Mouse (Mus musculus) liver, adult 2 months (tissue): ENCODE data around the gene Pskh1. TPM values are rescaled to one million over a fixed set of nuclear protein-coding genes. Genes with fewer than 3 reads are reported as not detected.

ENCODE experiments used
- DNase-seq: peaks from one replicate; pipeline ENCODE4 v3.0.0-alpha.2; 2011; ENCODE audit warnings: low read depth, low spot score; ENCODE audit errors: extremely low read depth
- H3K27ac ChIP-seq: fragments of 200-500 bp; replicated peaks from 2 replicates; pipeline ENCODE4 v1.5.1; 2012; ENCODE audit warnings: low read depth, mild to moderate bottlenecking, control low read depth, inconsistent platforms, low read length; ENCODE audit not compliant: insufficient read depth
- H3K27me3 ChIP-seq: fragments of 200-500 bp; 2 replicates; pipeline ENCODE4 v1.6.1; 2012; ENCODE audit warnings: mild to moderate bottlenecking, moderate library complexity, low read length, inconsistent platforms; ENCODE audit not compliant: control insufficient read depth, insufficient read depth
- H3K36me3 ChIP-seq: fragments of 200-500 bp; 2 replicates; pipeline ENCODE4 v1.6.1; 2012; ENCODE audit warnings: low read length, inconsistent platforms; ENCODE audit not compliant: control insufficient read depth, insufficient read depth
- H3K4me1 ChIP-seq: fragments of 200-500 bp; 2 replicates; pipeline ENCODE4 v1.6.1; 2011; ENCODE audit warnings: low read length; ENCODE audit not compliant: control insufficient read depth, insufficient read depth
- H3K4me3 ChIP-seq: fragments of 200-500 bp; 2 replicates; pipeline ENCODE4 v1.5.1; 2011; ENCODE audit warnings: low read depth, mild to moderate bottlenecking, control low read depth, low read length, moderate library complexity; ENCODE audit not compliant: insufficient read depth
- H3K79me2 ChIP-seq: fragments of 200-500 bp; 2 replicates; pipeline ENCODE4 v1.6.1; 2012; ENCODE audit warnings: inconsistent platforms, mild to moderate bottlenecking, low read length, moderate library complexity; ENCODE audit not compliant: control insufficient read depth, insufficient read depth
- H3K9ac ChIP-seq: fragments of 200-500 bp; 2 replicates; pipeline ENCODE4 v1.6.1; 2012; ENCODE audit warnings: low read depth, mild to moderate bottlenecking, control low read depth, inconsistent platforms, low read length
- CTCF ChIP-seq: fragments of 200-500 bp; IDR thresholded peaks from 2 replicates; pipeline ENCODE4 v1.5.1; 2011; ENCODE audit warnings: low read depth, low read length, control low read depth
- POLR2A ChIP-seq: fragments of 200-500 bp; IDR thresholded peaks from 2 replicates; pipeline ENCODE4 v1.6.1; 2011; ENCODE audit warnings: low read length, control low read depth; ENCODE audit not compliant: insufficient read depth; ENCODE audit errors: extremely low read depth
- WGBS: fragments of 180-500 bp; shearing (Covaris S2); methylation state at CpG from one replicate; pipeline ENCODE4 v1.1.7; 2018; 5-methylcytosine and 5-hydroxymethylcytosine counted together
- polyA plus RNA-seq: library from polyadenylated mRNA; depleted of rRNA; stranded (reverse); fragments of >200 nt; gene quantifications from 2 replicates; pipeline ENCODE4 v1.2.3, GENCODE M21; 2012
- total RNA-seq: library from RNA; depleted of rRNA; stranded (reverse); fragments of >200 nt; gene quantifications from 2 replicates; pipeline ENCODE4 v1.2.3, GENCODE M21; 2014

The Pskh1 gene
- total and polyA plus RNA-seq, 2 experiments = 19.0 to 37.9 TPM

- Histone ChIP-seq H3K27me3 (no peaks in the 10 kb centered on the region), H3K9ac (no peak within 1 kb of the TSS), H3K79me2 (no peaks in the 10 kb centered on the region), H3K27ac (no peak within 1 kb of the TSS), H3K36me3 (no peaks in the 10 kb centered on the region; the same call in 1 of the 2 replicates), H3K4me1 (peaks cover 3% of the 10 kb centered on the region; the same call in 1 of the 2 replicates), H3K4me3 (no peak within 1 kb of the TSS)
- no peak for TF ChIP-seq POLR2A
- no peak for TF ChIP-seq CTCF
- no peak for DNase-seq
- 93% methylated on average over 2 of the region's 2 CpGs for WGBS
Observed at GRCm38 (mm10) chr8:105933762-105934161, 33.5 kb downstream of the Pskh1 start, which contains the start of gene Ctrl. TSS of gene Ctrl (minus strand) at chr8:105933862.

GRCm38 (mm10) chr8:105935105-105935504 is 34.9 kb downstream of the Pskh1 start:
- Histone ChIP-seq H3K79me2 (no peaks in the 10 kb centered on the region), H3K27me3 (no peaks in the 10 kb centered on the region), H3K9ac (no peak overlapping the region), H3K4me3 (no peak overlapping the region), H3K27ac (no peak overlapping the region), H3K4me1 (peaks cover 3% of the 10 kb centered on the region; the same call in 1 of the 2 replicates), H3K36me3 (peaks cover 3% of the 10 kb centered on the region; the same call in 1 of the 2 replicates)
- 81% methylated on average over 6 of the region's 6 CpGs for WGBS
- DNase-seq = no peak
- TF ChIP-seq CTCF = no peak
- no peak for TF ChIP-seq POLR2A

DNA sequence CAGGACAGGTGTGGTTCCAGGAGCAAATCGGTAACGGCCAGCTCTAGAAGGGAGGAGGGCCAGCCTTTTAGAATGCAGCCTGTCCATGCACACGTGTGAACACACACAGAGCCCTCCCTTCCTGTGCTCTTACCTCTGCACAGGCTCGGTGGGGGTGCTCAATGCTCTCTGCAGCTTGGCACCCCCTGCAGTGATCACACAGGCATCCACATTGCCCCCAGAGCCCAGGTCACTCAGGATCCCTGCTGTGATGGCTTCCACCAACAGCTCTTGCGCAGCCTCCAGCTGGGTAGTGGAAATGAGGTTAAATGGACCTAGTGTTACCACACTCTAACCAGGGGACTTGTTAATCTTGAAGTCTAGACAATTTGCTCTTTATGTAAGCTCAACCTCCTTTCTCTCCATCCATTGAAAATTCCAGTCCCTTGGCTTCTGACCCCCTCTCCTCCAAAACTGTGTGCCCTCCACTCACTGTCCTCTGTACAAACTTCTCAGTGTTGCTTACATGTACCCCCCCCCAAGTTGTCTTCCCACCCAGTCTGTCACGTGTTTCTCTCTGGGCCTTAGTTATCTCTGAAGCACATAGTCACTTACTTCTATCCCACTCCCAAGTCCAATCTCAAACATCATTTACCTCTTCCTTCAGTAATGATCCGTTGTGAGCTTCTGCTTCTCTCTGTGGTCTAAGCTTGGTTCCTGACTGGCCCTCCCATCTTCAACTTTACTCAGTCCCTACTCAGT is 35.8 kb downstream of the Pskh1 start:
- TF ChIP-seq CTCF = no peak
- no peak for TF ChIP-seq POLR2A
- Histone ChIP-seq H3K4me1 (peaks cover 5% of the 10 kb centered on the region; the same call in 1 of the 2 replicates), H3K79me2 (0 out of 2 replicates have a peak, but pooled peaks cover under 1% of the 10 kb centered on the region), H3K4me3 (no peak overlapping the region), H3K36me3 (peaks cover 5% of the 10 kb centered on the region; the same call in 1 of the 2 replicates), H3K27ac (no peak overlapping the region), H3K27me3 (no peaks in the 10 kb centered on the region), H3K9ac (no peak overlapping the region)
- DNase-seq = no peak
- WGBS = 49% methylated on average over 7 of the region's 7 CpGs

- Histone ChIP-seq H3K4me1 (peaks cover 8% of the 10 kb centered on the region; the same call in 1 of the 2 replicates), H3K9ac (peak overlapping the region; percentile 75), H3K36me3 (peaks cover 6% of the 10 kb centered on the region; the same call in 1 of the 2 replicates), H3K27me3 (no peaks in the 10 kb centered on the region), H3K27ac (peak overlapping the region; percentile 91), H3K79me2 (peaks cover 8% of the 10 kb centered on the region; the same call in 1 of the 2 replicates), H3K4me3 (peak overlapping the region; percentile 87)
- under 1% methylated on average over 30 of the region's 30 CpGs for WGBS
- peak; percentile 92 for DNase-seq
- TF ChIP-seq POLR2A = peak; percentile 82; the same call in 1 of the 2 replicates
- TF ChIP-seq CTCF = 0 out of 2 replicates have a peak, but pooled peaks have one; percentile 9
Observed at GRCm38 (mm10) chr8:105936866-105937475, 36.7 kb downstream of the Pskh1 start.

GRCm38 (mm10) chr8:105937496-105938305 is 37.5 kb downstream of the Pskh1 start:
- Histone ChIP-seq H3K36me3 (peaks cover 6% of the 10 kb centered on the region; the same call in 1 of the 2 replicates), H3K9ac (peak overlapping the region; percentile 75), H3K4me3 (peak overlapping the region; percentile 87), H3K27me3 (no peaks in the 10 kb centered on the region), H3K4me1 (peaks cover 8% of the 10 kb centered on the region; the same call in 1 of the 2 replicates), H3K79me2 (peaks cover 8% of the 10 kb centered on the region; the same call in 1 of the 2 replicates), H3K27ac (peak overlapping the region; percentile 91)
- DNase-seq = peak; percentile 68
- TF ChIP-seq POLR2A = 0 out of 2 replicates have a peak, but pooled peaks have one; percentile 21
- no peak for TF ChIP-seq CTCF
- under 1% methylated on average over 33 of the region's 33 CpGs for WGBS
